ENCODE assay signal across 28 mouse cellular contexts in genomic region chr14:23602054-23602453, GRCm38 (mm10).
DNase-seq lines count a peak whose midpoint lies in the region; ATAC-seq and TF ChIP-seq lines count a peak whose summit lies in the region.
"Had no signal": no experiment of that assay in that cellular context is flagged by ENCODE, and none has a peak within 500 bp of the region (broad histone marks: within the 10 kb centered on the region; RNA-seq: fewer than 3 reads in every experiment).

No protein-coding gene starts in this region.

- H3K9me3 ChIP-seq in hindbrain, postnatal 0 days (ENCODE audit: low read length): no peaks in the 10 kb centered on the region
- no peaks in the 10 kb centered on the region for H3K9me3 ChIP-seq in hindbrain, embryonic 10.5 days
- H3K9me3 ChIP-seq in midbrain, embryonic 15.5 days: no peaks in the 10 kb centered on the region
- H3K9me3 ChIP-seq in midbrain, embryonic 13.5 days: no peaks in the 10 kb centered on the region
- H3K9me3 ChIP-seq: embryonic facial prominence, embryonic 10.5 days; embryonic facial prominence, embryonic 13.5 days; forebrain, embryonic 12.5 days; forebrain, embryonic 15.5 days; heart, embryonic 12.5 days; heart, embryonic 15.5 days; intestine, embryonic 15.5 days had no signal

- 68% methylated on average over 2 of the region's 2 CpGs for WGBS in hindbrain, postnatal 0 days
- WGBS in hindbrain, embryonic 10.5 days: 82% methylated on average over 2 of the region's 2 CpGs
- WGBS in midbrain, embryonic 15.5 days: 67% methylated on average over 2 of the region's 2 CpGs
- 66% methylated on average over 2 of the region's 2 CpGs for WGBS in midbrain, embryonic 13.5 days

- H3K36me3 ChIP-seq in hindbrain, postnatal 0 days (ENCODE audit: insufficient read depth, low read length): no peaks in the 10 kb centered on the region
- H3K36me3 ChIP-seq in hindbrain, embryonic 10.5 days: no peaks in the 10 kb centered on the region
- no peaks in the 10 kb centered on the region for H3K36me3 ChIP-seq in midbrain, embryonic 15.5 days (replicated peaks)
- H3K36me3 ChIP-seq in midbrain, embryonic 13.5 days: no peaks in the 10 kb centered on the region
- H3K36me3 ChIP-seq: embryonic facial prominence, embryonic 10.5 days; embryonic facial prominence, embryonic 13.5 days; forebrain, embryonic 12.5 days; forebrain, embryonic 15.5 days; heart, embryonic 12.5 days; heart, embryonic 15.5 days; intestine, embryonic 15.5 days had no signal

- no peaks in the 10 kb centered on the region for H3K27me3 ChIP-seq in hindbrain, postnatal 0 days (ENCODE audit: insufficient read depth, low read length)
- 0 out of 2 replicates have a peak, but pooled peaks cover 5% of the 10 kb centered on the region for H3K27me3 ChIP-seq in hindbrain, embryonic 10.5 days (ENCODE audit: insufficient read depth, poor library complexity, severe bottlenecking)
- no peaks in the 10 kb centered on the region for H3K27me3 ChIP-seq in midbrain, embryonic 15.5 days (replicated peaks)
- H3K27me3 ChIP-seq in midbrain, embryonic 13.5 days: peaks cover 31% of the 10 kb centered on the region
- H3K27me3 ChIP-seq: embryonic facial prominence, embryonic 13.5 days; forebrain, embryonic 12.5 days; forebrain, embryonic 15.5 days; heart, embryonic 12.5 days; intestine, embryonic 15.5 days had no signal

- no peak overlapping the region for H3K4me3 ChIP-seq in hindbrain, postnatal 0 days (ENCODE audit: low read length)
- H3K4me3 ChIP-seq in hindbrain, embryonic 10.5 days: no peak overlapping the region
- H3K4me3 ChIP-seq in midbrain, embryonic 15.5 days: no peak overlapping the region
- no peak overlapping the region for H3K4me3 ChIP-seq in midbrain, embryonic 13.5 days (replicated peaks)
- H3K4me3 ChIP-seq: embryonic facial prominence, embryonic 10.5 days; embryonic facial prominence, embryonic 13.5 days; erythroblast, embryonic 14.5 days; forebrain, embryonic 12.5 days; forebrain, embryonic 15.5 days; gastrocnemius, adult 2 months; heart, embryonic 12.5 days; heart, embryonic 15.5 days; intestine, embryonic 15.5 days had no signal

- peak; percentile 62; the same call in 1 of the 2 replicates for ATAC-seq in frontal cortex, adult (ENCODE audit: low TSS enrichment)
- no peak for ATAC-seq in hindbrain, postnatal 0 days
- no peak for ATAC-seq in midbrain, embryonic 15.5 days (replicated peaks)
- ATAC-seq in midbrain, embryonic 13.5 days: no peak
- ATAC-seq: activated CD4-positive, CD25-positive, alpha-beta regulatory T cell, adult 4 months; forebrain, embryonic 15.5 days; intestine, embryonic 15.5 days had no signal

- no peaks in the 10 kb centered on the region for H3K4me1 ChIP-seq in hindbrain, postnatal 0 days (ENCODE audit: insufficient read depth, low read length)
- no peaks in the 10 kb centered on the region for H3K4me1 ChIP-seq in hindbrain, embryonic 10.5 days (replicated peaks)
- peaks cover 5% of the 10 kb centered on the region for H3K4me1 ChIP-seq in midbrain, embryonic 15.5 days
- no peaks in the 10 kb centered on the region for H3K4me1 ChIP-seq in midbrain, embryonic 13.5 days (replicated peaks)
- H3K4me1 ChIP-seq: embryonic facial prominence, embryonic 10.5 days; embryonic facial prominence, embryonic 13.5 days; forebrain, embryonic 12.5 days; forebrain, embryonic 15.5 days; intestine, embryonic 15.5 days had no signal

- H3K9ac ChIP-seq in hindbrain, postnatal 0 days (replicated peaks; ENCODE audit: low read length): no peak overlapping the region
- H3K9ac ChIP-seq in midbrain, embryonic 15.5 days: no peak overlapping the region
- H3K9ac ChIP-seq in midbrain, embryonic 13.5 days (replicated peaks): no peak overlapping the region
- H3K9ac ChIP-seq: embryonic facial prominence, embryonic 13.5 days; forebrain, embryonic 12.5 days; forebrain, embryonic 15.5 days; heart, embryonic 12.5 days; heart, embryonic 15.5 days; intestine, embryonic 15.5 days had no signal

- TF ChIP-seq CTCF in hindbrain, postnatal 0 days (IDR thresholded peaks at IDR 0.05; ENCODE audit: low read depth): no peak

- H3K4me2 ChIP-seq in hindbrain, postnatal 0 days (ENCODE audit: low read depth, low read length): no peak overlapping the region
- H3K4me2 ChIP-seq in midbrain, embryonic 15.5 days: no peak overlapping the region
- no peak overlapping the region for H3K4me2 ChIP-seq in midbrain, embryonic 13.5 days (replicated peaks)
- H3K4me2 ChIP-seq: embryonic facial prominence, embryonic 13.5 days; forebrain, embryonic 12.5 days; forebrain, embryonic 15.5 days; heart, embryonic 12.5 days; heart, embryonic 15.5 days; intestine, embryonic 15.5 days had no signal

- no peak for DNase-seq in frontal cortex, postnatal 36 days (ENCODE audit: low spot score in 2 of 2)
- DNase-seq in hindbrain, postnatal 0 days (ENCODE audit: low spot score): no peak
- DNase-seq in hindbrain, embryonic 10.5 days (ENCODE audit: low spot score): no peak
- DNase-seq in heart, adult 9 months (ENCODE audit: low spot score in 2 of 2): no peak
- DNase-seq: adrenal gland, postnatal 10 days; adrenal gland, postnatal 36 days; cerebellum, adult 11 months; cerebellum, adult 2 months; cerebellum, adult 9-11 months; cerebellum, postnatal 25 days; embryo, embryonic 11 days; gastrocnemius, adult 2 months; gastrocnemius, postnatal 14 days; heart, adult 11 months; heart, postnatal 10 days; heart, postnatal 36 days had no signal

- H3K27ac ChIP-seq in hindbrain, postnatal 0 days: 0 out of 2 replicates have a peak overlapping the region, but pooled peaks have one; percentile 26
- H3K27ac ChIP-seq in hindbrain, embryonic 10.5 days: no peak overlapping the region
- H3K27ac ChIP-seq in midbrain, embryonic 15.5 days: peak overlapping the region; percentile 41
- H3K27ac ChIP-seq in midbrain, embryonic 13.5 days: no peak overlapping the region
- H3K27ac ChIP-seq: embryonic facial prominence, embryonic 10.5 days; embryonic facial prominence, embryonic 13.5 days; forebrain, embryonic 12.5 days; forebrain, embryonic 15.5 days; gastrocnemius, adult 2 months; heart, embryonic 15.5 days; intestine, embryonic 15.5 days had no signal

Comparison
In these comparisons a context has a peak if more than half of its experiments do, and no peak if none do; other contexts are left out.
1. H3K27ac ChIP-seq: peak in hindbrain, postnatal 0 days (single experiment) and midbrain, embryonic 15.5 days (single experiment); none in hindbrain, embryonic 10.5 days (single experiment) and midbrain, embryonic 13.5 days (single experiment).